Mouse (Mus musculus): ENCODE results near the gene Asphd1. TPM values are rescaled to one million over a fixed set of nuclear protein-coding genes. Genes with fewer than 3 reads are reported as not detected.

Asphd1 gene
- polyA plus RNA-seq, 2 experiments: not detected

DNA sequence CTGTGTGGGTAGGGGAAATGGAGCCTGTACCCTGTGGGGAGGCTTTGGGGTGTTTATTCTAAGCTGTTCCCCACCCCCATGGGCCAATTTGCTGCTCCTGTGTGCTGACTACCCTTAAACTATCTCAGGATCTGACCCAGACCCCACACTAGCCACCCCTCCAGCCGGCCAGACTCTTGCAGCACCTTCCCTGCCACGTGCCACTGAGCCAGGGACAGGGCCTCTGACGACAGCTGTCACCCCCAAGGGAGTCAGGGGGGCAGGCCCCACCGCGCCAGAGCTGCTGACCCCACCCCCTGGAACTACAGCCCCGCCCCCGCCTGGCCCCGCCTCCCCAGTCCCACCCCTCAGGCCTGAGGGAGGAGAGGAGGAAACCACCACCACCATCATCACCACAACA lies 3.3 kb upstream of the Asphd1 start:
- Histone ChIP-seq H3K4me2 (ENCODE audit: low read depth) (no peak overlapping the region), H3K36me3 (replicated peaks; ENCODE audit: control insufficient read depth, insufficient read depth, low read depth) (no peaks in the 10 kb centered on the region), H3K27ac (no peak overlapping the region), H3K27me3 (ENCODE audit: control insufficient read depth, insufficient read depth, low read length) (peaks cover 18% of the 10 kb centered on the region), H3K4me1 (replicated peaks; ENCODE audit: control insufficient read depth in 2 of 2, insufficient read depth in 2 of 2, low read length in 1 of 2) (no peaks in the 10 kb centered on the region; a peak in 1 of 4 replicates), H3K4me3 (ENCODE audit: insufficient read depth in 1 of 2, low read depth in 2 of 2, low read length in 2 of 2) (no peak overlapping the region), H3K9ac (replicated peaks) (no peak overlapping the region), H3K9me3 (ENCODE audit: control insufficient read depth, low read length) (no peaks in the 10 kb centered on the region)
- DNase-seq (ENCODE audit: low read depth in 3 of 3, low spot score in 3 of 3) (no peak), ATAC-seq (ENCODE audit: insufficient read depth) (no peak)
- no peak for TF ChIP-seq EP300 (IDR thresholded peaks at IDR 0.05; ENCODE audit: low read depth)
- no peak for TF ChIP-seq CTCF (IDR thresholded peaks at IDR 0.05; ENCODE audit: low read depth)
- 2% methylated on average over 8 of the region's 8 CpGs for WGBS (ENCODE audit: insufficient replicate concordance)

DNA sequence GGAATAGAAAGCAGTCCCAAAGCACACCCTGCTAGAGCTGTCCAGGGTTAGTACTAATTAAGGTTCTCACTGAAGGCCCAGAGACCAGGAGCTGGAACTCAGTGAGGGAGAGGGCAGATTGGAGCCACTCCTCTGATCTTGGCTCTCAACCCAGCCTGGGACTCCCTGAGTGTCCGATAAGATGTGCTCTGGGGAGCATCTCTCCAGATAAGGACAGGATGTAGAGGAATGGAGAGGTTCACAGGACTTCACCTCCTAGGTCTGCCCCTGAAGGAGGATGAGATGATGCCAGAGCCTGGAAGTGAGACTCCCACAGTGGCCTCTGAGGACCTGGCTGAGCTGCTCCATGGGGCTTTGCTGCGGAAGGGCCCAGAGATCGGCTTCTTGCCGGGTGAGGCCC lies 2.4 kb upstream of the Asphd1 start:
- Histone ChIP-seq H3K27ac (no peak overlapping the region), H3K9me3 (ENCODE audit: control insufficient read depth, low read length) (no peaks in the 10 kb centered on the region), H3K27me3 (ENCODE audit: control insufficient read depth, insufficient read depth, low read length) (peaks cover 18% of the 10 kb centered on the region), H3K4me2 (ENCODE audit: low read depth) (no peak overlapping the region), H3K9ac (replicated peaks) (no peak overlapping the region), H3K4me3 (ENCODE audit: insufficient read depth in 1 of 2, low read depth in 2 of 2, low read length in 2 of 2) (no peak overlapping the region), H3K36me3 (replicated peaks; ENCODE audit: control insufficient read depth, insufficient read depth, low read depth) (no peaks in the 10 kb centered on the region), H3K4me1 (replicated peaks; ENCODE audit: control insufficient read depth in 2 of 2, insufficient read depth in 2 of 2, low read length in 1 of 2) (no peaks in the 10 kb centered on the region; a peak in 1 of 4 replicates)
- DNase-seq (ENCODE audit: low read depth in 3 of 3, low spot score in 3 of 3) (no peak), ATAC-seq (ENCODE audit: insufficient read depth) (no peak)
- no peak for TF ChIP-seq CTCF (IDR thresholded peaks at IDR 0.05; ENCODE audit: low read depth)
- no peak for TF ChIP-seq EP300 (IDR thresholded peaks at IDR 0.05; ENCODE audit: low read depth)
- WGBS (ENCODE audit: insufficient replicate concordance): 19% methylated on average over 4 of the region's 4 CpGs

DNA sequence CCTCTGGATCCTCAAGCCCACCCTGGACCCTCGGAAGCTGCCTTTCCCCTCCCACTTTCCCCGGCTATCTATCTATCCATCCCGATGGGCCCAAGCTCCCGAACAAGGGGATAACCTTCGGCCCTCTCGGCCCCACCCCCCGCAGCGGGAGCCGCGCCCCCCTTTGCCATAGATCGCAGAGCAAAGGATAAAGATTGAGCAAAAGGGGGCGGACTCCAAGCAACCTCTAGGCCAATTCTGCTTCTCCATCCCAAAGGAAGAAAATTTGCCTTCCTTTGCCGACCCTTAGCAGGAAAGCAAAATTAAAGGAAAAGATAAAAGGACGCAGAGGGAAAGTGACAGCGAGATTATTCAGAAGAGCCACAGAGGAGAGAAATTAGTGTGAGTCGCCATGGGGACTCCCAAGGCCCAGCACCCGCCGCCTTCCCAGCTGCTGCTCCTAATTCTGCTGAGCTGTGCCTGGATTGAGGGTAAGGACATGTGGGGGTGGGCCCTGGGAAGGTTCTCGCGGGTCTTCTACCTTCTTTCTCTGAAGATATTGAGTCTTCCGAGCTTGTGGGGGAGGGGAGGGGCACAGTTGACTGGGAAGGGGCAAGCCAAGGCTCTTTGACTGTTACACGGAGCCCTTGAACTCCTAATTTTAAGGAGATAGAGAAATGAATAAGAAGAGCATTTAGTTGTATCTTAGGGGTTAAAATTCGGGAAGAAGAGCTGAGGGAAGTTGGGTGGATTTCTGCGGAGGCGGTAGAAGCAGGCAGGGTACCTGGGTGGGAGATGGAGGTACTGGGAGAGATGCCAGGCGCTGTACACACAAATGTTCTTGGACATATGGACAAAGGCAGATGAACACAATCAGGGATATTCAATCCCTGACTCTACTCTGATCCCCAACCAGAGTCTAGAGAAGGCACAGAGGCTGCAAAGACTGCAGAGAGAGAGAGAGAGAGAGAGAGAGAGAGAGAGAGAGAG lies 1.5 kb upstream of the Asphd1 start:
- WGBS (ENCODE audit: insufficient replicate concordance): 10% methylated on average over 26 of the region's 26 CpGs
- Histone ChIP-seq H3K36me3 (replicated peaks; ENCODE audit: control insufficient read depth, insufficient read depth, low read depth) (no peaks in the 10 kb centered on the region), H3K9me3 (ENCODE audit: control insufficient read depth, low read length) (no peaks in the 10 kb centered on the region), H3K27ac (no peak overlapping the region), H3K4me3 (ENCODE audit: insufficient read depth in 1 of 2, low read depth in 2 of 2, low read length in 2 of 2) (no peak overlapping the region), H3K4me2 (ENCODE audit: low read depth) (no peak overlapping the region), H3K9ac (replicated peaks) (no peak overlapping the region), H3K4me1 (replicated peaks; ENCODE audit: control insufficient read depth in 2 of 2, insufficient read depth in 2 of 2, low read length in 1 of 2) (no peaks in the 10 kb centered on the region; a peak in 1 of 4 replicates), H3K27me3 (ENCODE audit: control insufficient read depth, insufficient read depth, low read length) (peaks cover 18% of the 10 kb centered on the region)
- TF ChIP-seq EP300 (IDR thresholded peaks at IDR 0.05; ENCODE audit: low read depth) (no peak), CTCF (IDR thresholded peaks at IDR 0.05; ENCODE audit: low read depth) (no peak)
- DNase-seq (ENCODE audit: low read depth in 3 of 3, low spot score in 3 of 3) (no peak), ATAC-seq (ENCODE audit: insufficient read depth) (no peak)

DNA sequence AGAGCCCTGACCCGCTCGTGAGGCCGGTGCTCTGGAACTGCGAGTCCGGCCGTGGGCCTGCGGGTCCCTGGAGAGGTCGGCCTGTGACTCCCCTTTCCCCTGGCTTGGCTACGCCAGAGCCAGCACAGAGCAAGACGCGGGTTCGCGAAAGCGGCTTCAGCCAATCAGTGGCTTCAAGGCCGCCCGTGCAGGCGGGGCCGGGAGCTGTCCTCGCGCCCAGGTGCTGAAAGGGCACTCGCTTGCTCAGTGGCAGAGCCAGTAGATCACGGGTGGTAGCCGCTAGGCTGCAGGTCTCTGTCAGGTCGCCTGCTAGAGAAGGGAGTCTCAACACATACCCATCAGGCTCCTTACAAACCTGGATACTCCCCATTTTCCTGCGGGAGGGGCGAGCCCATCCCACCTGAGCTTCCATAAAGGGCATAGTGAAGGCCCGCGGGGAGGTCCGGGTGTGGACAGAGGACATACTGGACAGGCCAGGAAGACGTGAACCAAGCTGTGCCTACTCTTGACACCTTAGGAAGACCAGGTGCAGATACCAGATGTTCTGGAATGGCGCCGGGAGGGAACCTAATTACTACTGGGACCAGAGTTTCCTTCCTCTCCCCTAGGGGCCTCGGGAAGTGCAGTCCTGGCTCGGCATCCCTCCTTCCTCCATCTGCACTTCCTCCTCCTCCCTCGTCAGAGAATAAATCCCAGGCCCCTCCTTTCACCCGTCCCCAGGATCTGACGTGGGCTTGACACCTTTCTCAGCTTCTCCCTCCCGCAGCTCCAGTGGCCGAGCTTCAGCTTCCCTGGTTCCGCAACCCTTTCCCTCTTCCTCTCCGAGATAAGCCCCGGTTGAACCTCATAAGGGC lies 638 bp upstream of the Asphd1 start, which contains the start of gene Sez6l2:
Sez6l2 (plus strand) TSS at position 771 of the 854 bp plus-strand sequence.
- H3K4me3 ChIP-seq (ENCODE audit: insufficient read depth in 1 of 2, low read depth in 2 of 2, low read length in 2 of 2): peak within 1 kb of the TSS in 1 of 2 experiments; percentile 44; a peak in 3 of 4 replicates
- H3K27me3 ChIP-seq (ENCODE audit: control insufficient read depth, insufficient read depth, low read length): peaks cover 18% of the 10 kb centered on the region
- peak within 1 kb of the TSS; percentile 76 for H3K4me2 ChIP-seq (ENCODE audit: low read depth)
- peak; percentile 64 to 68 (median 64) for DNase-seq (ENCODE audit: low read depth in 3 of 3, low spot score in 3 of 3)
- H3K27ac ChIP-seq: no peak within 1 kb of the TSS
- 0 out of 2 replicates have a peak within 1 kb of the TSS, but pooled peaks have one; percentile 18 for H3K9ac ChIP-seq (replicated peaks)
- H3K36me3 ChIP-seq (replicated peaks; ENCODE audit: control insufficient read depth, insufficient read depth, low read depth): no peaks in the 10 kb centered on the region
- H3K4me1 ChIP-seq (replicated peaks; ENCODE audit: control insufficient read depth in 2 of 2, insufficient read depth in 2 of 2, low read length in 1 of 2): no peaks in the 10 kb centered on the region; a peak in 1 of 4 replicates
- no peaks in the 10 kb centered on the region for H3K9me3 ChIP-seq (ENCODE audit: control insufficient read depth, low read length)
- TF ChIP-seq EP300 (IDR thresholded peaks at IDR 0.05; ENCODE audit: low read depth) (no peak), CTCF (IDR thresholded peaks at IDR 0.05; ENCODE audit: low read depth) (0 out of 2 replicates have a peak, but pooled peaks have one; percentile 1)
- 1% methylated on average over 42 of the region's 42 CpGs for WGBS (ENCODE audit: insufficient replicate concordance)
- ATAC-seq (ENCODE audit: insufficient read depth): peak; percentile 77

Measured in liver, embryonic 14.5 days (tissue).